Mouse (Mus musculus) macrophage (primary cell): ENCODE measurements around the gene Slc6a21. TPM values are rescaled to one million over a fixed set of nuclear protein-coding genes. Genes with fewer than 3 reads are reported as not detected.
A peak's percentile ranks its signal among the peaks of the same experiment; 100 is the strongest.

Experiments used
- H3K27ac ChIP-seq: fragments of 350-480 bp; formaldehyde crosslinking; 2 replicates; pipeline ENCODE4 v1.9.0; 2021
- H3K36me3 ChIP-seq: fragments of 350-480 bp; formaldehyde crosslinking; 2 replicates; pipeline ENCODE4 v1.9.0; 2021; ENCODE audit errors: inconsistent target
- H3K4me3 ChIP-seq: fragments of 350-480 bp; formaldehyde crosslinking; 2 replicates; pipeline ENCODE4 v1.9.0; 2021; ENCODE audit errors: inconsistent target
- H3K79me2 ChIP-seq: fragments of 350-480 bp; formaldehyde crosslinking; 2 replicates; pipeline ENCODE4 v1.9.0; 2021; ENCODE audit errors: inconsistent target
- WGBS: methylation state at CpG from one replicate; pipeline ENCODE4 v1.1.7; 2026; ENCODE audit warnings: inconsistent platforms; ENCODE audit not compliant: missing documents; 5-methylcytosine and 5-hydroxymethylcytosine counted together
- polyA plus RNA-seq: library from polyadenylated mRNA; stranded (reverse); fragments of 250-400 nt; gene quantifications from 3 replicates; pipeline ENCODE4 v1.2.4, GENCODE M21; 2018; ENCODE audit warnings: inconsistent platforms

Slc6a21 gene
- polyA plus RNA-seq, 1 experiment from 2014 or later, result not detected

DNA sequence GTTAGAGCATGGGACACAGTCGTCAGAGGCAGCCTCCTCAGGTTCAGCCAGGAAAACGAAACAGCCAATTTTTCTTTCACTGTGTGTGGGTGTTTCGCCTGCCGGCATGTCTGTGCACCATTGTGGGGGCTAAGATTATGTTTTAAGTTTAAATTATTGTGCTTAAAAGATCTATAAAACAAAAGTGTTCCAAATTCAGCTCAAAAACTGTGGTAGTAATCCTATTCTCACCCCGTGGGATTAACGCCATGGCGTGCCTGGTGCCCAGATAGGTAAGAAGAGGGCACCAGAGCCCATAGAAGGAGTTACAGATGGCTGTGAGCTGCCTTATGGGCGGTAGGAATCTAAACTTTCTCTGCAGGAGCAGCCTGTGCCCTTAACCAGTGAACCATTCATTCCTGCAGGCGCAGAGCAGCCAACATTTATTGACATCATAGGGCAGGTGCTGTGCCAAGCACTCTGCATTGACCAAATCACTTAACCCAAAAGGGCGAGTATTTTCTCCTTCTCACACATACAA lies 37.9 kb downstream of the Slc6a21 start:
- no peak overlapping the region for H3K27ac ChIP-seq
- no peaks in the 10 kb centered on the region for H3K79me2 ChIP-seq
- no peak overlapping the region for H3K4me3 ChIP-seq
- WGBS, result 91% methylated on average over 10 of the region's 10 CpGs
- no peaks in the 10 kb centered on the region for H3K36me3 ChIP-seq

DNA sequence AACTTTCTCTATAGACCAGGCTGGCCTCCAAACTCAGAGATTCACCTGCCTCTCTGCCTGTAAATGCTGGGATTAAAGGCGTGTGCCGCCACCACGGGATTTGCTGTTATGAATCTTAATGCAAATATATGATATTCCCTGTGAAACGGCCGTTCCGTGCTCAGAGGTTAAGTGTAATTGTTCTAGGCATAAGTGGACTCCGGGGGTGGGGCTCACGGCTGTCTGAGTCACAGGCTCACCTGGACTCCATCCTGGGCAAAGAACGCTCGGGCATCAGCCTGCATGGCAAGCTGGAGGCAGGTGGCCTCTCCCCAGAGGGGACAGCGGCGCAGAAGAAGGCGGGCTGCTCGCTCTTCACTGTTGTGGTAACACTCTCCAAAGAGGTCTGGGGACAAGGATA lies 39.2 kb downstream of the Slc6a21 start:
- Histone ChIP-seq H3K4me3 (no peak overlapping the region), H3K36me3 (no peaks in the 10 kb centered on the region), H3K27ac (no peak overlapping the region), H3K79me2 (no peaks in the 10 kb centered on the region)
- WGBS, result 93% methylated on average over 14 of the region's 14 CpGs

DNA sequence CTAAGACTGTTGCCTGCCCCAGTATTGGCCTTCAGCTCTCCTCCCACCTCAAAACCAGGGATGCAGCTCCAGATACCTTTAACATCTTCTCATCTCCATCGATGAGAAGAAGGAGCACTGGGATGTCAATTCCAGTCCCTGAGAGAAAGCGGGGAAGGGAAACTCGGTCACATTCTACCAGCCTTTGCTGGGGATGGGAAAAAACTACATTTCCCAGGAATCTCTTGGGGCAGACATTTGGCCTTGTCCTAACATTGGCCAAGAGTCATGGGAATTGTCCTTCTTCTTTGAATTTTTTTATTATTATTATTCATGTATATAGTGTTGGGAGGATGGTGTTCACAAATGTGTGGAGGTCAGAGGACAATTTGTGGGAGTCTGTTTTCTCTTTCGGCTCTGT lies 44.9 kb downstream of the Slc6a21 start:
- H3K4me3 ChIP-seq, result no peak overlapping the region
- no peaks in the 10 kb centered on the region for H3K36me3 ChIP-seq
- H3K79me2 ChIP-seq, result no peaks in the 10 kb centered on the region
- 86% methylated on average over 4 of the region's 4 CpGs for WGBS
- no peak overlapping the region for H3K27ac ChIP-seq

DNA sequence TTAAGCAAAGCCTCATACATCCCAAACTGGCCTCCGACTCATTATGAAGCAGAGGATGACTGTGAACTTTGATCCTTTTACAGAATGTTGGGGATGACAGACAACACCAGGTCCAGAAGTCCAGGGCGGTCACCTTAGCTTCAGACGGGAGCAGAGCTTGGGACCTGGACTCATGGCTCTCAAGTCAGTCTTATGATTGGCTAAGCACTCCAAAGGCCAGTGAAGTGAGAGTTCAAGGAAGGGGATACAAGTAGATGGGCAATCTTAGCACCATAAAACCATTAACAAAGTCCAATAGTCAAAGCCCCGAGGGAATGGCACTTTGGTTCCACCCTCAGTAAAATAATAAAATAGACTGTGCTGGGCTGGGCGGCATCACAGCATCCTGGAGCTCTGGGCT lies 45.8 kb downstream of the Slc6a21 start:
- Histone ChIP-seq H3K27ac (no peak overlapping the region), H3K4me3 (no peak overlapping the region), H3K79me2 (no peaks in the 10 kb centered on the region), H3K36me3 (no peaks in the 10 kb centered on the region)
- WGBS, result 96% methylated on average over 5 of the region's 5 CpGs

DNA sequence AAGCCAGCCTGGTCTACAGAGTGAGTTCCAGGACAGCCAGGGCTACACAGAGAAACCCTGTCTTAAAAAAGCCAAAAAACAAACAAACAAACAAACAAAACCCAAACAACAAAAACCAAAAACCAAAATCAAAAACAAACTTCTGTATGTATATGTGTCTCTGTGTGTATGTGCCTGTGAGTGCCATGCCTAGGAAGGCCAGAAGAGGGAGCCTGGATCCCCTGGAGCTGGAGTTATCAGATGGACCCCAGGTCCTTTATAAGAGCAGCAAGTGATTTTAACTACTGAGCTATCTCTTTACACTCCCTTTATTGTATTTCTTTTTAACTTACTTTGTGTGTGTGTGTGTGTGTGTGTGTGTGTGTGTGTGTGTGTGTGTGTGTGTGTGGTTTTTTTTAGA lies 48.5 kb downstream of the Slc6a21 start:
- no peak overlapping the region for H3K4me3 ChIP-seq
- H3K36me3 ChIP-seq, result no peaks in the 10 kb centered on the region
- H3K27ac ChIP-seq, result no peak overlapping the region

DNA sequence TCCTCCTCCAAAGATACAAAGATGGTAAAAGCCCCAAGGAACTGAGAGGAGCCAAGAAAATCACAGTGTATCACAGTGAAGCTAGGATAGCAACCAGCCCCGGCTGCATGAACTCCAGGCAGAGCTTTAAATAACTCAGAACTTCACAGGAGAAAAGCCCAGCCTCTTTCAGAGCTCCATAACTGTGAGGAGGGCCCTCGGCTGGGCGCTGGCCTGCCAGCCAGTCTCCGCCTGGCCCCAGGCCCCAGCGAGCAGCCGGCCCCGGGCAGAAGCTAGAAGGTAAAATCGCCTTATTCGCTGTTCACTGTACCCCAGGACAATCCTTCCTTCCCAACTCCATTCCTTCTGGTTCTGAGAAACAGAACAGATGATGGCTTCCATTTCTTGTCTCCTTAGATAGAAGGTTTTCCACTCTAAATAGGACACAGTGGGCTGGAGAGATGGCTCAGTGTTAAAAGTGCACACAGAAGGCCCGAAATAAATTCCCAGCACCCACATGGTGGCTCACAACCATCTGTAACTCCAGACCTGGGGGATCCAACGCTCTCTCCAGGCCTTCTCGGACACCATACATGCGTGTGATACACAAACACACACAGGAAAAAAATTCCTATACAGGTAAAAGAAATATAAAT lies 51.6 kb downstream of the Slc6a21 start:
- Histone ChIP-seq H3K27ac (no peak overlapping the region), H3K79me2 (no peaks in the 10 kb centered on the region), H3K4me3 (no peak overlapping the region), H3K36me3 (no peaks in the 10 kb centered on the region)
- 91% methylated on average over 13 of the region's 13 CpGs for WGBS

More for the DNA sequence above, 48.5 kb downstream of the Slc6a21 start:
- H3K79me2 ChIP-seq, result no peaks in the 10 kb centered on the region

DNA sequence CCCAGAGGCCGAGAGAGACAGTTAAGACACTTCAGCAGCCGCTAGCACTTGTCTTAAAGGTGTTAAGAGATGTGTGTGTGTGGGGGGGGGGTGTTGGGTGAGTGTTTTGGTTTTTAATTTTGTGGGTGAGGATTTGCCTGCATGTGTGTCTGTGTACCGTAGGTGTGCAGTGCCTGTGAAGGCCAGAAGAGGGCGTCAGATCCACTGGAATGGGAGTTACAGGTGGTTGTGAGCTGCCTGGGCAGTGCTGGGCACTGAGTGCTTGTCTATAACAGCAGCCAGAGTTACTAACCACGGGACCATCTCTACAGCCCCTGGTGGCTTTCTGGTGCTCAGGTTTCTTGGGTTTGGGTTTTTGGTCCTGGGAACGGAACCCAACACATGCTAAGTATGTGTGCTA lies 54.2 kb downstream of the Slc6a21 start:
- no peaks in the 10 kb centered on the region for H3K79me2 ChIP-seq
- WGBS, result 92% methylated on average over 4 of the region's 6 CpGs
- H3K36me3 ChIP-seq, result no peaks in the 10 kb centered on the region
- no peak overlapping the region for H3K27ac ChIP-seq
- no peak overlapping the region for H3K4me3 ChIP-seq

DNA sequence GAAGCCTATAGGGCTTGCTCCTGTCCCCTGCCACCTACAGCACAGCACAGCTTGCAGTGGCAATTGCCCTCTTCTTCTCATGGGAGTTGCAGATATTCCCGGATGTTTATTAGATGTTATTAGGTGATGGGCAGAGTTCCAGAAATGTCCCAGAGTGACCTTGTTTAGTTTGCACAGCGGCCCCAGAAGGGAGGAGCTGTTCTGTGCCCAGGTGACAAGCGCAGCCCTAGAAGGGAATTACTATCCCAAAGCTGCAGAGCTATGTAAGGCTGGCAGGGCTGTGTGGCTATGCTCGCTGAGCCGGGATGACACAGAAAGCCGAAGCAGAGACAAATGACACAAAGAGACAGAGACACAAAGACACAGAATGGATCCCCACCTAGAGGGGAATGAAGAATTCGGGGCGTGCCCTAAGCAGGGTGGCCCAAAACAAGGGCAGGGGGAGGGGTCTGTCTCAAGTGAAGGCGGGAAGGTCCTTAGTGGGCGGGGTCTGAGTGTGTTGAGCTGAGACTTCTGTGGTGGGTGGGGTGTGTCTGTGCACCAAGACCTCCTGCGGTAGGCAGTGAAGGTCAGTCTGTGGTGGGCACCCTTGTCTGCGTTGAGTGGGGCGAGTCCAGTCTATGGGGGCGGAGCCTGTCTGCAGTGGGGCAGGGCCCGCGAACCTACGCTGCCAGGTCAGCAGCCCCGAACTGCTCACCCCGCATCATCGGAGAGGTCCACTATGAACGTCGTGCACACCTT lies 55.5 kb downstream of the Slc6a21 start:
- 13% methylated on average over 22 of the region's 22 CpGs for WGBS
- Histone ChIP-seq H3K4me3 (peak overlapping the region; percentile 49), H3K36me3 (no peaks in the 10 kb centered on the region), H3K27ac (no peak overlapping the region), H3K79me2 (no peaks in the 10 kb centered on the region)

DNA sequence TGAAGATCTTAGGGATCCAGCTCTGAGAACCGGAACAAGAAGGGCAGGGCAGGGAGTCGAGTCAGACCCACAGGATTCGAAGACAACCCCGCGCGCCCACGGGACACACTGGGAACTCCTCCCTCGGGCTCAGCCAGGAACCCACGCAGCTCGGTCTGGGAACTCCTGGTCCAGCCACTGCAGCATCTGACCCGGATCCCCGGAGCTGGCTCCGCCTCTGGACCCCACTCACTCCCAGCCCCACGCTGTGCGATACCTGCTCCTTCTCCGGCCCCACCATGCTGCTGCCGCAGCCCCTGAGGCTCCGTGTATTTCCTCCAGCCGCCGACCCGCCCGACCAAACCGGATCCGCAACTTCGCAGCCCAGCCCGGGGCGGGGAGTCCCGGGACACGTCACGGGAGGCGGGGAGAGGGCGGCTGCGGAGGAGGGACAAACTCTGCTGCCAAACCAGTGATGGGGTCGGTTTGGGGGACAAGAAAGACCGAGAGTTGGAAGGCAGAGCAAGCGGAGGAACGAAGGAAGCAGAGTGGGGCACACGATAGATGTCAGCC lies 56.2 kb downstream of the Slc6a21 start, which contains the start of gene Trpm4:
TSS of gene Trpm4 (minus strand) at position 350 of the 552 bp plus-strand sequence.
- under 1% methylated on average over 38 of the region's 38 CpGs for WGBS
- Histone ChIP-seq H3K27ac (no peak within 1 kb of the TSS), H3K36me3 (no peaks in the 10 kb centered on the region), H3K79me2 (no peaks in the 10 kb centered on the region), H3K4me3 (peak within 1 kb of the TSS; percentile 49)

DNA sequence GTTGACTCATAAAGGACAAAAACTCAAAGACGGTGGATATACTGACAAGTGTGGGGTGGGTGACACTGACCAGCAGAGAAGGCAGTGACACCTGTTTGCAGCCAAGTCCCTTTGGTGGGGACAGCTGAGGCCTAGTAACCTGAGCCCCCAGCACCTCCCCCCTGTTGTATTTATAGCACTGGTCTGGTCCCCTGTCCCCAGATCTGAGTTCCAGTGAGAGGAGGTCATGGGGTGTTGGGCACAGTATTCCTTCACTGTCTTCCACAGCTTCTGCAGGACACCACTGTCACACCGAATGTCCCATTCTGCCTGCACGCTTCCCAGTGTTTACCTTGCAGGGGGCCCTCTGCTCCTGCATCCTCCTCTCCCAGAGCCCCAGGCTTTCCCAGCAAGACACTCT lies 57.3 kb downstream of the Slc6a21 start:
- no peak overlapping the region for H3K27ac ChIP-seq
- WGBS, result 96% methylated on average over 3 of the region's 3 CpGs
- H3K79me2 ChIP-seq, result no peaks in the 10 kb centered on the region
- H3K4me3 ChIP-seq, result no peak overlapping the region
- H3K36me3 ChIP-seq, result no peaks in the 10 kb centered on the region

DNA sequence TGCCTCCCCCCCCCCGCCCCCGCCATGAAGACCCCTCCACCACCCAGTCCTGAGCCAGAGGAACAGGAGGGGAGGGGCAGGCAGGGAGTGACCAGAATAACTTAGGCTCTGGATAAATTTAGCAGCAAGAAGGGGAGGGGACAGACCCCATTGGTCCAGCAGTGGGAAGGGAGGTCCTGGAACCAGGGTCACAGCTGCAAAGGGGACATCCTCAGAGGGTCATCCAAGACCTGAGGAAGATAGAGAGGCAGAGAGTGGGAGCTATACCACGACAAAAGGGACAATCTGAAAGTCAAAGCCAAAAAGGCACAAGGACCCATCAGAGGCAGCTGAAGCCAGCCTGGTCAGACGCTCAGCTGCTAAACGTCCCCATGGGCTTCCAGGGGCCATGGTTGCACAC lies 57.7 kb downstream of the Slc6a21 start, which contains the start of gene Hrc:
TSS of gene Hrc (plus strand) at position 235 of the 400 bp plus-strand sequence.
- WGBS, result 79% methylated on average over 5 of the region's 5 CpGs
- no peaks in the 10 kb centered on the region for H3K36me3 ChIP-seq
- H3K4me3 ChIP-seq, result no peak within 1 kb of the TSS
- H3K79me2 ChIP-seq, result no peaks in the 10 kb centered on the region
- no peak within 1 kb of the TSS for H3K27ac ChIP-seq

DNA sequence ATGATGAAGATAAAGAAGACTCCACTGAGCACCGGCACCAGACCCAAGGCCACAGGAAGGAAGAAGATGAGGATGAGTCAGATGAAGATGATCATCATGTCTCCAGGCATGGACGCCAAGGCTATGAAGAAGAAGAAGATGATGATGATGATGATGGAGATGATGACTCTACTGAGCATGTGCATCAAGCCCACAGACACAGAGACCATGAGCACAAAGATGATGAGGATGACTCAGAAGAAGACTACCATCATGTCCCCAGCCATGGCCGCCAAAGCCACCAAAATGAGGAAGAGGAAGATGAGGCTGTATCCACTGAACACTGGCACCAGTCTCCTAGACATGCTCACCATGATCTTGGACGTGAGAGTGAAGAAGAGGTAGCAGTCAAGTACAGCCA lies 59.0 kb downstream of the Slc6a21 start:
- Histone ChIP-seq H3K36me3 (no peaks in the 10 kb centered on the region), H3K79me2 (no peaks in the 10 kb centered on the region), H3K4me3 (no peak overlapping the region), H3K27ac (no peak overlapping the region)
- 72% methylated on average over 4 of the region's 4 CpGs for WGBS

DNA sequence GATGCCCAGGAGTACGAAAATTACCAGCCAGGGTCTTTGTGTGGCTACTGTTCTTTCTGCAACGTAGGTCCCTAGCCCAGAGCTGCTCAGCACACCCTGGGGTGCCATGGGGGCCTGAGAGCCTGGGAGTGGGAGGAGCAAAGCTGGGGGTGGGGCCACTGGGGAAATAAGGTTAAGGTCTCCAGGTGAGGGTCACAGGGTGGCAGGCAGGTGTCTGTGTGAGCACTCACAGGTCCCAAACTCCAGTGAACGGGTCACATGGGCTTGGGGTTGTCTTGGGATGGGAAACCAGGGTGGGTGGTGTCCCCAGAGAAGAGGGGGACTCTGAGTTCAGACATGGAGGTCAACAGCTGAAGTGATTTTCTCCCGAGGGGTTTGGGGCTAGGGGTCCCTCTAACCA lies 60.2 kb downstream of the Slc6a21 start:
- WGBS, result 26% methylated on average over 4 of the region's 4 CpGs
- Histone ChIP-seq H3K27ac (no peak overlapping the region), H3K4me3 (no peak overlapping the region), H3K79me2 (no peaks in the 10 kb centered on the region), H3K36me3 (no peaks in the 10 kb centered on the region)

DNA sequence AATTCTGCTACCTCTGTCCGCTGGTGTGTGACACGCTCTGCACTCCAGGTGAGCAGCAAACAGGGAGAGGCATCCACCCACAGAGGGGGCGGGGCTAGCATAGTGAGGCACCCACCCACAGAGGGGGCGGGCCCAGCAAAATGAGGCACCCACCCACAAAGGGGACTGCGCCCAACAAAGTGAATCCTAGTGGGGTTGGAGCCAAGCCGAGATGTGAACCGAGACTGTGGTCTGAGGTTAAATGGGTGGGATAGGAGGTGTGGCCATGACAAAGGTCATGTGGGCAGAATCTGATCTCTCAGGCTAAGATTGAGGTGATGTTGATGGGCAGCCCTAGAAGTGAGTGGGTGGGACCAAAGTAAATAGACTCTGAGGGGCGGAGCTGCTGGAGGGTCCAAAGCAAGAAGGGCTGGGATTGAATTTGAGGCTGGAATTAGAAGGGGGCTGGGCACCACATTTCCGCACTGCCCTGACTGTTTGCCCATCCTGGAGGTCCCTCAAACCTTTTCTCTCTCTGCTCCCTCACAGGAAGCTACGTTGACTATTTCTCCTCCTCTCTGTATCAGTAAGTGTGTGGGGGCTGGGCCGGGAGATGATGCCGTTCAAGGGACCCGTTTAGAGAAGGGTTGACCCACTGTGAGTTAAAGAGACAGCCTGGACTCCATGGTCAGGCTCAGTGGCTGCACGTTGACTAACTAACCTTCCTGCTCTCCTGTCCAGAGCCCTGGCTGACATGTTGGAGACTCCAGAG lies 61.0 kb downstream of the Slc6a21 start:
- WGBS, result 9% methylated on average over 14 of the region's 14 CpGs
- H3K79me2 ChIP-seq, result no peaks in the 10 kb centered on the region
- H3K27ac ChIP-seq, result no peak overlapping the region
- H3K36me3 ChIP-seq, result no peaks in the 10 kb centered on the region
- H3K4me3 ChIP-seq, result no peak overlapping the region
